Mouse (Mus musculus) forebrain, embryonic 13.5 days (tissue): ENCODE data around the gene Dyrk3. TPM values are rescaled to one million over a fixed set of nuclear protein-coding genes. Genes with fewer than 3 reads are reported as not detected.
"Not testable (repeated sequence)": the region's sequence is repeated elsewhere in the genome, so short reads cannot be mapped to it uniquely, and the experiment has no call there.

Experiments used
- ATAC-seq: fragments of 200-750 bp; cut with Nextera tagmentation; 2 replicates; pipeline ENCODE4 v1.8.0; 2017
- H3K27ac ChIP-seq: fragments of 300-500 bp; sonication (generic); 2 replicates; pipeline ENCODE4 v1.5.1; 2015; ENCODE audit warnings: inconsistent platforms, mild to moderate bottlenecking, moderate library complexity
- H3K27me3 ChIP-seq: fragments of 300-500 bp; sonication (generic); 2 replicates; pipeline ENCODE4 v1.6.1; 2015; ENCODE audit warnings: mild to moderate bottlenecking, inconsistent platforms
- H3K36me3 ChIP-seq: fragments of 300-500 bp; sonication (generic); 2 replicates; pipeline ENCODE4 v1.6.1; 2015; ENCODE audit warnings: mild to moderate bottlenecking, inconsistent platforms; ENCODE audit not compliant: poor library complexity, severe bottlenecking
- H3K4me1 ChIP-seq: fragments of 300-500 bp; sonication (generic); 2 replicates; pipeline ENCODE4 v1.6.1; 2015; ENCODE audit warnings: inconsistent platforms
- H3K4me2 ChIP-seq: fragments of 300-500 bp; sonication (generic); 2 replicates; pipeline ENCODE4 v1.6.1; 2015; ENCODE audit warnings: inconsistent platforms, mild to moderate bottlenecking, moderate library complexity
- H3K4me3 ChIP-seq: fragments of 300-500 bp; sonication (generic); 2 replicates; pipeline ENCODE4 v1.5.1; 2015; ENCODE audit warnings: mild to moderate bottlenecking, inconsistent platforms
- H3K9ac ChIP-seq: fragments of 300-500 bp; sonication (generic); 2 replicates; pipeline ENCODE4 v1.6.1; 2015; ENCODE audit warnings: mild to moderate bottlenecking, inconsistent platforms
- H3K9me3 ChIP-seq: fragments of 300-500 bp; sonication (generic); replicated peaks from 2 replicates; pipeline ENCODE4 v1.6.1; 2016; ENCODE audit warnings: inconsistent platforms
- whole genome bisulfite sequencing: fragments of 180-500 bp; shearing (Covaris S2); methylation state at CpG from one replicate; pipeline ENCODE4 v1.1.7; 2015; 5-methylcytosine and 5-hydroxymethylcytosine counted together
- polyA plus RNA-seq: library from polyadenylated mRNA; unstranded; fragments of >200 nt; fragmentation: Nextera tagmentation; extraction: Ambion mirVana; gene quantifications from 2 replicates; pipeline ENCODE4 v1.2.1, GENCODE M21; 2015

Dyrk3 gene
- polyA plus RNA-seq, 1 experiment from 2014 or later = 16.7 TPM

DNA sequence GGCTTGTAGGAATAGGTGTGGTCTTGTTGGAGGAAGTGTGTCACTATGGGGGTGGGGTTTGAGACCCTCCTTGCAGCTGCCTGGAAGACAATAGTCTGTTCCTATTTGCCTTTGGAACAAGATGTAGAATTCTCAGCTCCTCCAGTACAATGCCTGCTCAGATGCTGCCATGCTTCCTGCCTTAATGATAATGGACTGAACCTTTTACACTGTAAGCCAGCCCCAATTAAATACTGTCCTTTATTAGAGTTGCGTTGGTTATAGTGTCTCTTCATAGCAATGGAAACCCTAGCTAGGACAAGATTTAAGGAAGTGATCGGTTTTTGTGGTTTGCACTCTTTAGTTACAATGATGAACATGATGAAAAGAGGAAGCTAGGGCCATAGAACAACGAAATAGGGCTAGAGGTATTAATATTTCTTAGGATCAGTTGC lies 8.1 kb upstream of the Dyrk3 start:
- Histone ChIP-seq H3K9ac (no peak overlapping the region), H3K4me3 (no peak overlapping the region), H3K4me2 (no peak overlapping the region), H3K27me3 (peaks cover 2% of the 10 kb centered on the region; the same call in 1 of the 2 replicates), H3K9me3 (no peaks in the 10 kb centered on the region), H3K36me3 (no peaks in the 10 kb centered on the region), H3K27ac (no peak overlapping the region), H3K4me1 (no peaks in the 10 kb centered on the region)
- 83% methylated on average over 3 of the region's 3 CpGs for WGBS
- ATAC-seq = no peak

- H3K4me2 ChIP-seq, H3K9ac ChIP-seq, H3K9me3 ChIP-seq, H3K27me3 ChIP-seq, H3K4me3 ChIP-seq, ATAC-seq, H3K36me3 ChIP-seq, H3K4me1 ChIP-seq, H3K27ac ChIP-seq: not testable (repeated sequence)
- WGBS = 90% methylated on average over 3 of the region's 3 CpGs
Observed at GRCm38 (mm10) chr1:131145222-131145621, 7.1 kb upstream of the Dyrk3 start.

DNA sequence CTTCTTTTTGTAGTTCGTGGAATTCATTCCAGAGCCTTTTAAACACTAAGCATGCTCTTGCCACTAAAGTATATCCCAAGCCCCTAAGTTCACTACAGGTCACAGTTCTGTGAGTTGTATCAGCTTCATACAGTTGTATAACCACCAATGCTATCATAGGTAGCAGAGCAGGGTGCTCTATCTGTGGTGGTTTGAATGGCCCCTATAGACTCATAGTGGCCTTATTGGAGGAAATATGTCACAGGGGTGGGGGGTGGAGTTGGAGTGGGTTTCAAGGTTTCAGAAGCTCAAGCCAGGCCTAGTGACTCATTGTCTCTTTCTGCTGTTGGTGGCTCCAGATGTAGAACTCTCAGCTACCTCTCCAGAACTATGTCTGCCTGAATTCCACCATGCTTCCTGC lies 4.3 kb upstream of the Dyrk3 start:
- H3K4me1 ChIP-seq = 0 out of 2 replicates have a peak, but pooled peaks cover 9% of the 10 kb centered on the region
- H3K4me3 ChIP-seq = no peak overlapping the region
- H3K27me3 ChIP-seq = no peaks in the 10 kb centered on the region
- ATAC-seq = no peak
- no peak overlapping the region for H3K4me2 ChIP-seq
- no peaks in the 10 kb centered on the region for H3K36me3 ChIP-seq
- no peaks in the 10 kb centered on the region for H3K9me3 ChIP-seq
- no peak overlapping the region for H3K9ac ChIP-seq
- no peak overlapping the region for H3K27ac ChIP-seq
- WGBS = 88% methylated on average over 1 of the region's 1 CpGs

- peaks cover 17% of the 10 kb centered on the region for H3K4me1 ChIP-seq
- WGBS = 74% methylated on average over 2 of the region's 2 CpGs
Observed at GRCm38 (mm10) chr1:131141449-131141848, 3.3 kb upstream of the Dyrk3 start.

DNA sequence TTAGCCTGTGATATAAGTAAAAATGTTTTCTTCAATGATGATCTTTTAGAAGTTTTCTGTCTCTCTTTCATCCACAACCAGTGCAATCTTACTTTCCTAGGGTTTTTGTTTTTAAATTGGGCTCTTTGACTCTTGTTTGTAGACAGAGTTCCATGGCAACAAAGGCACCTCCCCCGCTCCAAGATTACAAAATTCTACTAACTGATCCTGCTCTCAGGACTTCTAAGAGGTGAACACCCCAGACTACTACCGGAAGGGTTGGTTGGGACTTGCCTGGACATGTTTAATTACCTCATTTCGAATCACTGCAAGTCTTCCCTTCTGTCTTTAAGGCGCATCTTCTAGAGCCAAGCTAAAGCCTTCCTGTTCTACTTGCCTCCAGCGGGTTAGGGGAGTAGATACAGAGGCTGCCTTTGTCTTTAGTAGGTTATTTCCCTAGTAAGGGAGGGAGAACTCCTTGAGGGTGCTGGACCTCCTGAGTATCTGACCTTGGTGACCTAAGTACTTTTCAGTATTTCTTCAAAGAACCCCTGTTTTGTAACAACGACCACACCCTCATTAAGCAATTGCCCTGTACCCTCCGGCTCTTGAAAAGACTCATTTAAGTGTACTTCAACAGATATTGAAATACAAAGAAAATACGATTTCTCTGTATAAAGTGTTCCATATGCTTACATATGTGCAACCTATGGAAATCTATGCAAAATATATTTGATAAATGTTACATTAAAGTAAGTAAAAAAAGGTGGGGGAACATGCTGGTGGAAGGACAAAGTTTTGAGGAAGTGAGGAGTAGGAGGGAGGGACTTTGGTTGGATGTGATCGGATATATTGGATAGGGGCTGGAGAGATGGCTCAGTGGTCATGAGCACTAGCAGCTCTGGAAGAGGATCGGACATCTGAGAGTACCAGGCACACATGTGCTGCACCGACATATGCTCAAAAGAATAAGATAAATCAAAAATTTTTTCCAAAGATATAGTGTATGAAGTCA lies 1.3 kb upstream of the Dyrk3 start:
- H3K9me3 ChIP-seq = no peaks in the 10 kb centered on the region
- no peak overlapping the region for H3K27ac ChIP-seq
- ATAC-seq = no peak
- H3K4me2 ChIP-seq = peak overlapping the region; percentile 71
- no peaks in the 10 kb centered on the region for H3K36me3 ChIP-seq
- H3K27me3 ChIP-seq = no peaks in the 10 kb centered on the region
- WGBS = 65% methylated on average over 11 of the region's 11 CpGs
- 0 out of 2 replicates have a peak overlapping the region, but pooled peaks have one; percentile 80 for H3K4me3 ChIP-seq
- H3K9ac ChIP-seq = no peak overlapping the region
- H3K4me1 ChIP-seq = peaks cover 38% of the 10 kb centered on the region

More at GRCm38 (mm10) chr1:131141449-131141848, 3.3 kb upstream of the Dyrk3 start:
- no peak for ATAC-seq
- Histone ChIP-seq H3K4me3 (no peak overlapping the region), H3K36me3 (no peaks in the 10 kb centered on the region), H3K4me2 (no peak overlapping the region), H3K27me3 (no peaks in the 10 kb centered on the region), H3K9me3 (no peaks in the 10 kb centered on the region), H3K9ac (no peak overlapping the region), H3K27ac (no peak overlapping the region)

GRCm38 (mm10) chr1:131137717-131138118 lies 422 bp downstream of the Dyrk3 start:
- Histone ChIP-seq H3K9me3 (no peaks in the 10 kb centered on the region), H3K4me3 (peak overlapping the region; percentile 80), H3K4me1 (peaks cover 49% of the 10 kb centered on the region), H3K9ac (peak overlapping the region; percentile 88), H3K4me2 (peak overlapping the region; percentile 71), H3K36me3 (peaks cover 7% of the 10 kb centered on the region; the same call in 1 of the 2 replicates), H3K27ac (peak overlapping the region; percentile 91), H3K27me3 (no peaks in the 10 kb centered on the region)
- peak; percentile 87 for ATAC-seq
- WGBS = 0% methylated on average over 26 of the region's 36 CpGs

DNA sequence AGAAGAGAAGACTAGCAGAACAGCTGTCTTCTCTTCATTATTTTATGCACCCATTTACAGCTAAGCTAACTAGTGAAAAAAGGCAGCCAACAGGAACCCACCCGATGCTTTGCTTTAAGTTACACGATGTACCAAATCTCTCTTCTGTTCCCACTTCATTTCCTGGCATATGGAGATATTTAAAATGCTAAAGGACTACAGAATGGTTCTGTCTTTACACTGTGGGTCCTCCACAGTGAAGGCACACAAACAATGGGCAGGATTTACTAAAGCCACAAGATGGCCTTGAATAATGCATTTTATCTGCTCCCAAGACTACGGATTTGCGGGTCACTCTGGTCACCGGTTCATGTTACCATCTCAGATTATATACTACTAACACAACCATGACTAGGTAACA lies 1.0 kb downstream of the Dyrk3 start:
- Histone ChIP-seq H3K4me1 (peaks cover 49% of the 10 kb centered on the region), H3K36me3 (peaks cover 13% of the 10 kb centered on the region; the same call in 1 of the 2 replicates), H3K4me2 (peak overlapping the region; percentile 71), H3K9me3 (no peaks in the 10 kb centered on the region), H3K27ac (no peak overlapping the region), H3K27me3 (no peaks in the 10 kb centered on the region), H3K9ac (peak overlapping the region; percentile 88), H3K4me3 (peak overlapping the region; percentile 80)
- ATAC-seq = no peak
- WGBS = 4% methylated on average over 5 of the region's 5 CpGs

GRCm38 (mm10) chr1:131135960-131136629 lies 2.0 kb downstream of the Dyrk3 start:
- no peaks in the 10 kb centered on the region for H3K9me3 ChIP-seq
- peak overlapping the region; percentile 80 for H3K4me3 ChIP-seq
- WGBS = 79% methylated on average over 10 of the region's 10 CpGs
- ATAC-seq = no peak
- H3K4me1 ChIP-seq = peaks cover 49% of the 10 kb centered on the region
- no peaks in the 10 kb centered on the region for H3K27me3 ChIP-seq
- H3K9ac ChIP-seq = peak overlapping the region; percentile 34; the same call in 1 of the 2 replicates
- H3K4me2 ChIP-seq = peak overlapping the region; percentile 71
- peaks cover 16% of the 10 kb centered on the region; the same call in 1 of the 2 replicates for H3K36me3 ChIP-seq
- no peak overlapping the region for H3K27ac ChIP-seq

- H3K27me3 ChIP-seq = no peaks in the 10 kb centered on the region
- 34% methylated on average over 8 of the region's 8 CpGs for WGBS
- H3K4me2 ChIP-seq = peak overlapping the region; percentile 71
- no peaks in the 10 kb centered on the region for H3K9me3 ChIP-seq
- peaks cover 49% of the 10 kb centered on the region for H3K4me1 ChIP-seq
- H3K9ac ChIP-seq = no peak overlapping the region; the same call in 1 of the 2 replicates
- H3K27ac ChIP-seq = peak overlapping the region; percentile 68
- H3K36me3 ChIP-seq = peaks cover 26% of the 10 kb centered on the region
- no peak for ATAC-seq
- H3K4me3 ChIP-seq = no peak overlapping the region
Observed at GRCm38 (mm10) chr1:131134942-131135522, 3.1 kb downstream of the Dyrk3 start.

DNA sequence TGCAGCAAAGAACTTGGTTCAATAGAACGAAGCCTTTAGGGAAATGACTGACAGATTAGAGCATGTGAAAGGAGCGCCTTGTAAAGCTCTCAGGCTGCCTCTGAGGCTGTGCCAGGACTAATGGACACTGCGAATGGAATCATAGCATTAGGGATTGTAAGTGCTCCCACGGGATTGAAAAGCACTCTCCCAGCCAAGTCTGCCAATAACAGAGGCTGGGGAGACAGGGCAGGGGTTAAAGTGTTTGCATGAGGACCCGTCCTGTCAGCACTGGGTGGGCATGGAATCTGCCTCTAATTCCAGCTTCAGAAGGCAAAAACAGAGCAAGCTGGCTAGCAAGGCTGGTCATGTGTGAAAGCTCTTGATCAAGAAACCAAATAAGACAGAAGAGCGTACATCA lies 3.9 kb downstream of the Dyrk3 start:
- no peak overlapping the region for H3K9ac ChIP-seq
- H3K27me3 ChIP-seq = no peaks in the 10 kb centered on the region
- peak overlapping the region; percentile 71 for H3K4me2 ChIP-seq
- 19% methylated on average over 6 of the region's 6 CpGs for WGBS
- no peaks in the 10 kb centered on the region for H3K9me3 ChIP-seq
- H3K4me3 ChIP-seq = no peak overlapping the region
- H3K36me3 ChIP-seq = peaks cover 34% of the 10 kb centered on the region
- H3K4me1 ChIP-seq = peaks cover 47% of the 10 kb centered on the region
- H3K27ac ChIP-seq = peak overlapping the region; percentile 68
- ATAC-seq = peak; percentile 29

DNA sequence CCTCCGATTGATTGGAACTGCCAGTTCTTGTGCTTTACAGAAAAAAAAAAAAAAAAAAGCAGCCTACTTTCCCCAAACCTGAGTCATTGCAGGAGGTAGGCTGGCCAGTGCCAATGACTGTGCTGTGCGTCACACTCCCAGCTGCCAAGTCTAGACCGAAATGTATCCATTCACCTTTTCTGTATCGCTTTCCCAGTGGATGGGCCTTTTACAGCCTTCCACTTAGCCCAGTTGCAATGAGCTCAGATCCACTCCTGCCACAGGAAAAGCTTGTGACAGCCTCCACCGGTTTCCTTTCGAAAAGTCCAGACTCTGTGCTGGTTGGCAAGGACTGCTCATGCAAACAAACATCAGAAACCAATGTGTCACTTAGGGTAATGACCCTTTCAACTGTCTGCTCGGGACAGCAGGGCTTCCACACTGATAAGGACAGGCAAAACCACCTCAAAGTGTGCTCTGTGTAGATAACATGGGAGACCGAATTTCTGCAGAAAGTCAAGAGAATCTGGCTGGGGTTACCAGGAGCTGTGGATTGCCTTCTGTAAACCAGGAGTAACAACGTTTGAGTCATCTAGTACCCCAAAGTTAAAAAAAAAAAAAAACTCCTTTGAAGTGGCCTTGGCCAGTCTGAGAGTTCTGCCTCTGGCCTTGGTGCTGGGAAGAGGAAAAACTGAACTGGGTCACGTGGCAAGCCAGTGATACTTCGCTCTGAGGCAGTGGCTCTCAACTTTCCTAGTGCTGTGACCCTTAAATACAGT lies 12.0 kb downstream of the Dyrk3 start:
- WGBS = 86% methylated on average over 11 of the region's 11 CpGs
- Histone ChIP-seq H3K27ac (no peak overlapping the region), H3K9ac (no peak overlapping the region)

More for the DNA sequence above, 12.0 kb downstream of the Dyrk3 start:
- H3K27me3 ChIP-seq = no peaks in the 10 kb centered on the region
- no peak overlapping the region for H3K4me3 ChIP-seq
- no peak overlapping the region for H3K4me2 ChIP-seq
- H3K4me1 ChIP-seq = no peaks in the 10 kb centered on the region
- no peaks in the 10 kb centered on the region for H3K9me3 ChIP-seq
- ATAC-seq = no peak
- H3K36me3 ChIP-seq = peaks cover 57% of the 10 kb centered on the region
